Mouse (Mus musculus): ENCODE results near the gene Lsm6.

Lsm6 gene

DNA sequence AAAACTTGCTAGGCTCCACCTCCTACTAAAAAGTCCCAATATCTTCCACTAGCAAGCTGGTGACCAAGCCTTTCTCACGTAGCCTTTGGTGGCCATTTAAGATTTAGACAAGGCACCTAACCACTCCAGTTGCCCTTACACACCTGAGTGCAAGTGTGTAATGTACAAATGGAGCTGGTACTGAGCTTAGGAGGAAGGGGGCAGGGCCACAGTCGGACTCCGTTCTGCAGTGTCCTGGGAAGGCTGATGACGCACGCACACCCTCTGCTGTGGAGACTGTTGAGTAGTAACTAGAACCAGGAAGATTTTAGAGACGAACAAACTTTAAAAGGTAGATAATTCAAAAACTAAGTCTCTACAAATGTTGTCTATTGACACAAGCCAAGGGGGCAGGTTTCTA is 19.7 kb downstream of the Lsm6 start:
- DNase-seq: no peak

DNA sequence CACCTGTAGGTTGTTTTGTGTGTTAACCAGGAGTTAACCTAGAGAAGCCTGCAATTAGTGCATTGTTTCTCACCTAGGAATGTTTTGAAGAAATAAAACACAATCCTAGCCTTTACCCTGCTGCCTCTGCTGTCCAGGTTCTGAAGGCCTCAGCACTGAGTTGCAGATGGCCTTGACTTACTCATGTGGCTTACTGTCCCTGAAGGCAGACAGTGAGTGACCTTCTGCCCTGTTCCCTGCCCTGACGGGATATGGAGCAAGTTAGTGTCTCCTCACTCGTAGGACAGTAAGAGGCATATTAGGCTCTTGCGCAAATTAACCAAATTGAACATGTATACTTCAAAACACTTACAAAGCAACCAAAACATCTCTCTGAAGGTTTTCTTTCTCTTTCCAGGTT is 22.3 kb downstream of the Lsm6 start:
- no peak for DNase-seq

DNA sequence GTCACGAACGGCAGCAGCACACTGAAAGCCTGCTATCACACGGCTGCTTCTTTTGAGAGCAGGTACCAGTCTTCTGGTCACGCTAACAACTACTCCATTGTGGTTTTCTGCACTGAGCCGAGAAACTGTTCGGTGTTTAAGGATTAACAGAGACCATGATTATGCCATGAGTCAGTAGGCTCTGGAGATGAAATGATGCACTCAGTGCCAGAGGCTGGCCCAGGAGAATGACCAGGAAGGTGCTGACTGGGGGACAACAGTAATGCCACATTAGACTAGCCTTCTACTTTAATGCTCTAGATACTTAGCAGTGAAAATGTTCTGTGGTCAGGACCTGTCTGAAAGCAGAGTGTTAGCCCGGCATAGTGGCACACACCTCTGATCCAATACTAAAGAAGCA is 23.0 kb downstream of the Lsm6 start:
- DNase-seq: no peak

DNA sequence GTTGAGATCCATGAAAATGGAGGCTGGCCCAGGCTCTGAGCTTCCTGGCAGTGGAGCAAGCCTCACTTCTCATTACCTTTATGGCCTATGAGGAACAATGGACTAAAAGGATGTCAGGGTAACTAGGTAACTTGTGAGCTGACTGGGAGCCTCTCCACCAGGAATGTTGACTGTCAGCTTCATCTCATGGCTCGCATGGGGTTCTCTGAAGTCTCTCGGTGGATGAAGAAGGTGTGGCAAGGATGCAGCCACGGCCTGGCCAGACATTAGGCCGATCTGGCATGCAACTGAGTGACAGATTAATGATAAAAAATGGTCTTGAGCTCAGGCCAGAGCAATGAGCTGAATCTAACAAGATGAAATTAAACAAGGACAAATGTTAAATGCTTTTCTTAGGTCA is 27.7 kb downstream of the Lsm6 start:
- DNase-seq: no peak

DNA sequence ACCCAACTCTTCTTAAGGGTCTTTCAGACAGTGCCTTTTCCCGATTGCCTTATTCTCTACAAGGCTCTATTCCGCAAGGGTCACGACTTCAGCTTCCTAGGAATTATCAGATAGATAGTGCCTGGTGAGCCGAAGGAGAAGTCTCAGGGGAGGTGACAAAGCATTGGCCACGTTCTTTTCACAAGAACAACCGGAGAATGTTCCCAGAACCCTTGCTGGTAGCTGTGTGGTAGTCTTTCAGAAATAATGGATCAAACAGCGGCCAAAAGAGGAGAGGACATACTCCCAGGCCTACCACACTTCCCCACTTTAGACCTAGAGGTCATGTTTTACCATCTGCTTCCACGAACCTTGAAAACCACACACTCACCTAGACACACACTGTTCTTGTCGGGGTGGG is 44.1 kb downstream of the Lsm6 start:
- DNase-seq: no peak

DNA sequence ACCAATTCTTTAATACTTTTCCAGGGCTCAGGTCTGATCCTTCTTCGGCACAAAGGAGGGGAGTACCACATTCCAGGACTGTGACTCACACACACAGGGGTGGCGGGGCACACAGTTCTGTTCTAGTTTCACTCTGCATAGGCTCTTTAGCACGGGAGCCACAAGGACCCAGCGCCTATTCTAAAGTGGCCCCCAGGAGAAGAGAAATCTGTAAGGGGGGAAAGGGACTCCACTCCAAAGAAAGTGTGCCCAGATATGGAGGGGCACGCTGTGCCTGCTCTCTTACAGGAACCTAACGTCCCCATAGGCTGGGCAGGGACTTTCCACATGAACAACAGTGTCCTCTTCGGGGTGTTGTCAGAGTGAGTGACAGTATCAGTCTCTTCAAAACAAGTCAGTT is 49.7 kb downstream of the Lsm6 start:
- DNase-seq: no peak

DNA sequence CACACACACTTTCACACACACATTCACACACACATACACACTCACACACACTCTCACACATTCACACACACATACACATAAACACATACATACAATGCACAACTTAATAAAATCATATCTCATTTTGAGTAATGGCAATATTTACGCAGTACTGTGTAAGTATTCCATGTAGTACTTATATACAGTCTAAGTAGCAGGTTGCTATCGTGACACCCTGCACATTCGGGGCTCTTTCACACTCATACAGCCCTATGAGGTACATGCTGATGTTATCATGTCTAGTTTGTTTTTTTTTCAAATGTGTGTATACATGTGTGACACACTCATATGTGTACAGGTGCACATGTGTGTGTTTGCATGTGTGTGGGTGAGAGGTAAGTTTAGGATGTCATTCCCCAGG is 50.4 kb downstream of the Lsm6 start:
- no peak for DNase-seq

DNA sequence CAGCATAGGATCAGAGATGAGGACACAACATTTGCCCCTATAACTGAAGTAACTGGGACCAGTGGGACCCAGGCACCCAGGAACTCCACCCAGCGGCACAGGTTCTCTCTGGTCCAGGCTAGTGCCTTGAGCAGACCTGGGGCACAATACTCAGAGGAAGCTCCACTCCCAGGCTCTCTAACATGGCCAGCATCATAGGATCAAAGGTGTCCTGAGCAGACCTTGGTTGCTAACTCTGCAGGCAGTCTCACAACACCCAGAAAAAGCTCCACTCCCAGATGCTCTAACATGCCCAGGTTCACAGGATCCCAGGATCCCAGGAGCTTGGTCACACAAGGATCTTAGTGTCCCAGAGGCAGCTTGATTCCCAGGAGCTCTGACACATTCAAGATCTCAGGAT is 55.4 kb downstream of the Lsm6 start:
- no peak for DNase-seq

DNA sequence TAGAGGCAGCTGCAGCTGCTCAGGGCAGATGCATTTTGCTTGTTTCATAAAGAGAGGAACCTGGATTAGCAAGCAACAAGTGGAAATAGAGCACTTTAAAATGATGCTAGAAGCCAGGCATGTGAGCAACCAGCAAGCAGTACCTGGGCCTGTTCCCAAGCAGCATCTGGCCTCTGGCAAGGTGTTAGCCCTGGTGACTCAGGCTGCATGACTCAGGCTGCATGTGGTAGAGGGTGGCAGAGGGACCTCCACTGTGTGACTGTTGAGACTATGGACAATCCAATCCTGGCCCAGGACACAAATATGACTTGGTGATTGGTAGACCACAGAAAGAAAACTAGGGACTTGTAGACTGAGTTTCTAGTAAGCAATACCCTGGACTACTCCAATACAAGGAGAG is 56.0 kb downstream of the Lsm6 start:
- no peak for DNase-seq

DNA sequence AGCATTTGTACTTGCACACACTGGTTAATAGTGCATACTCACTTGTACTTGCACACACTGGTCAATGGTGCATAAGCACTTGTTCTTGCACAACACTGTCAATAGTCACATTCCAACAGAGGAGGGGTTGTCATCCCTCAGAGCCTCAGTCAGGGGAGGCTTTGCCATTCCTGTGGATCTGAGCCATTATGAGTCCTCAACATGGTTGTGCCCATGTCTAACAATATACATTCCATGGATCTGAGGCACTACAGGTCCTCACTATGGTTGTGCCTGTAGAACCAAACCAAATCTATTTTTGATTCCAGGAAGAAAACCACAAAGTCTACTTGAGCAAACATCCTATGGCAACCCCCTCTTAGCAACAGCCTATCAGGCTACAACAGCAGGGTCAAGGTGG is 61.8 kb downstream of the Lsm6 start:
- DNase-seq: no peak

DNA sequence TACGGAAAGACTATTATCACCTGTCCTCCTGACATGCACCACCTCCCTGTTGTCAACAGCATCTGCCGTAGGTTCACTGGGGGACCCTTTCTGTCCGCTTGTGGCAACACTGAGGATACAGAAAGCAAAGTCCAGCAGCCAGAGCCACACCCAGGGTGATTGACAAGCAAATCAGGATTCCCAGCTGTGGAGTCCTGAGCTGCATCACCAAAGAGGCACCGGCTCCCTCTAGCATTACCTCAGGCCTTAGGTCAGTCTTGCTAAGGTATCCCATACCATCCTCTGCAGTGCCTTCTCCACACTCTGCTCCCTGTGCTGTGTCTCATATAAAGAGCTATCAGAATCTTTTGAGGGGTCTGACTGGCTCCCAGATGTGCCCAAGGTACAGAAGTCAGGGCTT is 66.0 kb downstream of the Lsm6 start:
- DNase-seq: no peak
